Mouse (Mus musculus): Measurements from ENCODE around the gene Lysmd1.
A peak's percentile ranks its signal among the peaks of the same experiment; 100 is the strongest.

Lysmd1 gene

GRCm38 (mm10) chr3:95139586-95140288 lies 5.8 kb downstream of the Lysmd1 start:
- DNase-seq, result peak; percentile 82 to 92

- no peak for DNase-seq
These were observed 6.4 kb downstream of the Lysmd1 start for GRCm38 (mm10) chr3:95140289-95140595.

- no peak for DNase-seq
These were observed 6.9 kb downstream of the Lysmd1 start for GRCm38 (mm10) chr3:95140795-95141194.

- no peak for DNase-seq
These were observed 7.6 kb downstream of the Lysmd1 start for GRCm38 (mm10) chr3:95141474-95141873.

GRCm38 (mm10) chr3:95141952-95142616 lies 8.2 kb downstream of the Lysmd1 start, which contains the start of gene Tnfaip8l2:
Tnfaip8l2 (minus strand) TSS chr3:95142360.
- peak in 1 of 2 experiments; percentile 49 for DNase-seq

GRCm38 (mm10) chr3:95142617-95143011 lies 8.7 kb downstream of the Lysmd1 start:
- peak; percentile 90 to 92 for DNase-seq

GRCm38 (mm10) chr3:95147924-95148323 lies 14.0 kb downstream of the Lysmd1 start:
- peak in 1 of 2 experiments; percentile 52 for DNase-seq

DNA sequence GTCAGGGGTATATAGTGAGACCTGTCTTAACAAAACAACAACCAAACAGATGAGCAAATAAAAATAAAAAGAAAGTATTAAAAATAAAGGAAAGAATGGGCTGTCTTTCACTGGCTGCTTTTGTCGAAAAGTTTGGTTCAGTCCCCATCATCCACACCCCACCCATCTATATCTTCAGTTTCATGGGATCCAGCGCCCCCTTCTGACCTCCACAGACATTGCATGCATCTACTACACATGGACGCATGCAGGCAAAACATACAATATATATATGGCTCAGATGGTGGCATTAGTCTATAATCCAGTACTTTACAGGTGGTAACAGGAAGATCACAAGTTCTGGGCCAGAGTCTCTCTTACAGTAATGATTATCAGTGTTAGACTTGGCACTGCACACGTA lies 20.0 kb downstream of the Lysmd1 start:
- DNase-seq, result peak; percentile 36 to 70

GRCm38 (mm10) chr3:95159511-95159986 lies 25.7 kb downstream of the Lysmd1 start:
- DNase-seq, result no peak

DNA sequence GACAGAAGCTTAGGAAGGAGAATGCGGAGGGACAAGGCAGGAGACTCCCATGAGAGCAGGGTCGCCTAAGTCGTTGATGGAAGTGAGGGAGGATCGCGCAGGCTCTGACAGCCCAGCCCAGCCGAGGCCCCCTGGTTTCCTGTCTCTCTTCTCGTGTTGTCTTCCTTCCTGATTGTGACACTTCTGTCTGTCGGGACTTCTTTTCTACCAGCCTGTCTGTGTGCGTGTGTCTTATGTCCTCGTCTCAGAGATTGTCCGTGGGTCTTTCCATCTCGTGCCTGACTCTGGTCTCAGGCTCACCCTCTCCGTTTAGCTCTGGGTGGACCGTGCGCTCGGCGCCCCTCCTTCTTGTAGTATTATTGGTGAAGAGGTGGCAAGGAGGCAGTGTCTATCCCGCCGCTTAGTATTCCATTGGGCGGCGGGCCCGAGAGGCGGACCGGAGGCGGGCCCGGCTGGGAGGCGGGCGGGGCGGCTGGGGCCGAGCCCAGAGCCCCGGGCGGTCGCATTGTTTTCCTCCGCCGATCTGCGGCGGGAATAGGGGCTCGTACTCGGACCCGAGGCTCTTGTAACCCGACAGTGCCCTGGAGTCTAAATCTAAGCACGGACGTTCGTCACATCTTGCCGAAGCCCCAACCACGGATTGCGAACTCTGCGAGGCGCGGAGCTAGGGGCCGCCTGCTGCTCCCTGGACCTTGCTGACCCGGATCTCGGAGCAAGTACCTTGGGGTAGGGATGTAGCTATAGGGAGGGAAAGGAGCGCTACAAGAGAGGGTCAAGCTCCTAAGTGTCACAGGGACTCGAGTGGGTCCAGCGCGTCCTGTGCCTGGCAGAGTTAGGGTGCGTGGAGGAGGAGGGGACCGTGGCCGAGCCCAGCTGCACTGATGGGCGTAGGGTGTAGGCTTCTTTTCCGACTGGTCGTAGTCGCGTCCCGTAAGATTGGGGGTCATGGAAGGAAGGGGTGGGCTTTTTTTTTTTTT lies 26.4 kb downstream of the Lysmd1 start, which contains the start of gene Sema6c:
TSS of gene Sema6c (plus strand) at position 471 of the 977 bp plus-strand sequence.
- DNase-seq, result peak; percentile 91 to 95

- no peak for DNase-seq
These were observed 27.2 kb downstream of the Lysmd1 start for GRCm38 (mm10) chr3:95161041-95161551.

DNA sequence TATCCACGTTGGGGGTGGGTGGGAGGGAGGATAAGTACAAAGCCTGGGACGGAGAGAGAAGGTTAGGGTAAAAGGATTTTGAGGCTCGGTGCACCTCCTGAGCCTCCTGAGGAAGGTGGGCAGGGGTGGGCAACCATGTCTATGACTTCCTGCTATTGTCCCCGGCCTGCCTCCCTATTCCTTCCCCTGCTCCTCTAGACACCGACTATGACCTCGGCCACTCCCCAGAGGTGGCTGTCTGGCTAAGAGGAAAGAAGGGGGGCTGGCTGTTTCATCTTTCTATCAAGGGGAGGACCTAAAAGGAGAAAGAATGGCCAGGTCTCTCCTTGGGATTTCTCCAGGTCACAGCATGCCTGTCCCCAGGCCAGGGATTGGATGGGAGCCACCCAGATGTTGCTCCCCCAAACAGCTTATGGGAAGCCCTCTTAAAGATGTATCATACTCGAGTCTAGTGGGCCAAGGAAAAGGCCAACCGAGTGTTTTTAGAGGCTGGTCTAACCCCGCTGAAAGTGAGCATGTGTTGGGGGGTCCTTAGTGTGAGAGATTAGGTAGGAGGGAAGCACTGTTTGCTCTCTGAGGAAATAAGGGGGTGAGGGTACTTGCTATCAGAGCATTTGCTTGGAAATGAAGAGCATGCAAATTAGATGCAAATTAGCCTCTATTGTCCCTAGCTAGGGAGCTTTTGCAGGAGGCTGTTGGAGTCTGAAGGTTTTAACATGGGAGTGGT lies 27.9 kb downstream of the Lysmd1 start:
- no peak for DNase-seq

GRCm38 (mm10) chr3:95162345-95162628 lies 28.4 kb downstream of the Lysmd1 start:
- no peak for DNase-seq

DNA sequence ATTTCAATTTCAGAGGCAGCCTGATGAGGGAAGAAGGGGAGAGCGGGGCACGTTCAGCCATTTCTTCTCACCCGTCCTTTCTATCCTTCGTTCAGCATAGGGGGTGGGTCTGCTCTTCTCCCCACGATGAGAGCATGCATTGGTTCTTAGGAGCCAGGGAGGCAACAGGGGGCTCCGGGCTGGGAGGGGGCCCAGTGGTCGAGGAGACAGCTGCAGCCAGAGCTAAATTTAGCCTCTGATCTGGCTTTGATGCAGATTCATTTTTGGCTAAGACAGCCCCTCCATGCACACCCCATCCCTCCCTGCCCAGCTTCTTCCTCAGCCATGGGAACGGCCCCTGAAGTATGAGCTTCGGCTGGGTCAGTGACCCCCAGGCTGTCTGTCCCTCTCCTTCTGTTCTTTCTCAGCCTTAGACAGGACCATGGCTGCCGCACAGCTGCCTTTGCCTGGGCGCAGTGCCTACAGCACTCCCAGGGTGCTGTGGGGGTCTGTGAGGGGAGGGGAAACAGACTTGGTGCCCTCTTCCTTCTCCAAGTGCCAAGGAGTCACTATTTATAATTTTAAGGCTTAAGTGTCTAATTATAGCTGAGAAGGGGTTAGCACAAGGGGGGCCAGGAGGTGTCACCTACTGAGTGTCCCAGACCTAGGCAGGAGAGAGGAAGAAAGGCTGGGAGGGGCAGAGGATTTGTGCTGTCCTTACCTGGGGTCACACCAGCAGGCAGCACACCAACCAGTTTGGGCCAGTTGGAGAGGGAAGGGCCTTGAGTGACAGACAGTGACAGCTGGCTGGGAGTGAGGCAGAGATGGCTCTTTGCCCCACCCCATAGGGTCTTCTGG lies 29.7 kb downstream of the Lysmd1 start:
- no peak for DNase-seq

DNA sequence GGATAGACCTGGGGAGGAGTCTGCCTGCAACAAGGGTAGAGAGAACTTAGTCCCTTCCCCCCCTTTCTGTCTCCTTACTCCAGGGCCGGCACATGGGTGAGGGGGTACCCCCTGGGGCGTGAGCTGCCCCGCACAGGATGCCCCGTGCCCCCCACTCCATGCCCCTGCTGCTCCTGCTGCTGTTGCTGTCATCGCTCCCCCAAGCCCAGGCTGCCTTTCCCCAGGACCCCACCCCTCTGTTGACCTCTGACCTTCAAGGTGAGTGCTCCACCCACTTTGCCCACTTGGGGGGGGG lies 30.3 kb downstream of the Lysmd1 start:
- no peak for DNase-seq

GRCm38 (mm10) chr3:95164840-95165239 lies 31.0 kb downstream of the Lysmd1 start:
- no peak for DNase-seq

- no peak for DNase-seq
These were observed 36.1 kb downstream of the Lysmd1 start for GRCm38 (mm10) chr3:95169996-95170395.

DNA sequence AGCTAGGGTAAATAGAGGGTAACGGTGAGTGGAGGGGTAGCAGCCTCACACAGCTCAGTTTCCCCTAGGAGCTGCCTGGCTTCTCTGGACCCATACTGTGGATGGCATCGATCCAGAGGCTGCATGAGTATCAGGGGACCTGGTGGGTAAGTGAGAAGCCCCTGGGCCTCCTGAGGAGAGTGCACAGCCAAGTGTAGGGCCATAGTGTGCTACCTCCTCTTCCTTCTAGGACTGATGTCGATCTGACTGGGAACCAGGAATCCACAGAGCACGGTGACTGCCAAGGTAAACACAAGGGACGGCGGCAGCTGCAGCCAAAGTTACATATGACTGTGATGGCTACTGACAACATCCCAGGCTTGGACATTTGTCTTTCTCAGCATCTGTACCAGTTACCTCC lies 37.2 kb downstream of the Lysmd1 start:
- DNase-seq, result no peak

GRCm38 (mm10) chr3:95172526-95173255 lies 38.8 kb downstream of the Lysmd1 start:
- DNase-seq, result peak in 1 of 2 experiments; percentile 49

DNA sequence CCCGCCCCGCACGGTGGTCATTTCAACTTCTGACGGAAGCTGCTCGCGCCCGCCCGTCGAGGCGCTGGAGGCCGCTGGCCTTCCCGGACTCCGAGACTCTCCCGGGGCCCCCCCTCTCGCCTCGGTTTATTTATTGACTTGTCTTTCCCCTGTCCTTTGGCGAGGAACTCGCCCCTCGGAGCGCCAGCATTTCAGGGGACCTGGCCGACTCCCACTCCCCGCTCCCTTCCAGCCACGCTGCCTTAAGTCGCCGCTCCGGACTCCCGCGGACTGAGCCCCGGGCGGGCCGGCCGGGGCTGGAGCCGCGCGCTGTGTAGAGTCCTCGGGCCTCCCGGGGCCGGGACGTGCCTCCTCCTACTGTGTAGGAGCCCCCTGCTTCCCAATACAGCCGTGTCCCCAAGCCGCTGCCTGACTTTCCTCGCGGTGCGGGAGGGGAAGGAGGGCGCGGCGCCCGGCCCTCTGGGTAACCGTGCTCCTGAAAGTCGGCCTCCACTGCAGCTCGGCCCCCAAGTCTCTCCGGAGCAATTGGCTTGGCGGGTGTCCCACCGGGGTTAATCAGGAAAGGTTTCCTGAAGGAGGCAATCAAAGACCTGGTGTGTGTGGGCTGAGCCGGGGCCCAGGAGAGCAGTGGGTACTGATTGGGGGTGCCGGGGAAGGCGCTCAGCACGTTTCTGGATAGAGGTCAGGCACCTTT lies 39.5 kb downstream of the Lysmd1 start:
- peak; percentile 40 to 69 for DNase-seq
